Mouse (Mus musculus): ENCODE measurements around the gene Gm21973.

The Gm21973 gene

DNA sequence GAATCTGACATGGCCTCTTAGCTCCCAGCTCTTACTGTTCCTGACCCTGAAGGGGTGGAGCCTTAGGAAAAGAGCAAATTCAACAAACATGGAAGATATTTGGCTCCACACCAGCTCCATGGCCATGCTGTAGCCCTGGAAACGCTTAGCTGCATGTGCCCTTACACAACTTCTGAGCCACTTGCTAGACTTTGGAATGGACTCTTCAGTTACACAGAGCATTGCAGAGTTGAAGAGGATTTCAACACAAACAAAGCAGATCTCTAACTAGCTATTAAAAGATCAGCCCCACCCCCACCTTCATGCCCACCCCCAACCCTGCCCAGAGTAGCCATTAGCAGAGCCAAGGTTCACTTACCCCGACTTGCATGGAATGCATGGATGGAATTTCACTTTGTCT lies 74.6 kb downstream of the Gm21973 start:
- DNase-seq (ENCODE audit: low spot score) = no peak

GRCm38 (mm10) chr15:10400415-10400814 lies 75.2 kb downstream of the Gm21973 start:
- peak; percentile 51 for DNase-seq (ENCODE audit: low spot score)

GRCm38 (mm10) chr15:10409842-10410241 lies 84.7 kb downstream of the Gm21973 start:
- no peak for DNase-seq (ENCODE audit: low spot score)

DNA sequence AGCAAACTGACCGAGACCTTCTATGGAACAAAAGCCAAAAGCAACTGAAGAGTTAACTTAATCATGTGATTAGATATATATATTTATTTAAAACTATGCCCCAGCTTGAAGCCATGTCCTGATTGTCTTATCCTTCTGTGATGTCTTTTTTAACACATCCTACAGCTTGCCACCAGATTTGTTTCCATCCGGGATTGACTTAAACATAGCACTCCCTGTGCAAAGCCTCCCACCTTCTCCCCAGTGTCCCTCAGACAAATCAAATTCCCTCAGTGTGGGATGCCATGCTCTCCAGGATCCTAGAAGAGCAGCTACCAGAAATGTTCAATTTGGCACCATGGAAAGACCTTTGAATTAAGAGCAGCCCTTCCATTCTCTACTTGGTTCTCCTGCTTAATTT lies 85.7 kb downstream of the Gm21973 start:
- no peak for DNase-seq (ENCODE audit: low spot score)

DNA sequence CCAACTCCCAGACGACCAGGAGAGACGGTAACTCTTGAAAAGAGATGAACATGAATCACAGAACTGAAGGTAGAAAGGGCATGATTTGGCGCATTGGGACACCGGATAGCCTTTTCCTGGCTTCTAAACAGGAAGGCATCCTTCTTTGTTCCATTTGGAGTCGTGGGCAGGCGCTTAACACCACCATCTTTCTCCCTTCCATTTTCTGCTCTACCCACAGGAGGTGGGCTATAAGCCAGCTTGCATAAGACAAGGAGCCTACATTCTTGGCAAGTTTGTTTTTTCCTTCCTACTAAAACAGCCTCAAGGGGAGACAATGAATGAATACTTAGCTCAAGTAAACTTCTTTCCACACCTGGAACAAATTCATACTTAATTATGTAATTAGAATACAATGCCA lies 88.5 kb downstream of the Gm21973 start:
- no peak for DNase-seq (ENCODE audit: low spot score)

DNA sequence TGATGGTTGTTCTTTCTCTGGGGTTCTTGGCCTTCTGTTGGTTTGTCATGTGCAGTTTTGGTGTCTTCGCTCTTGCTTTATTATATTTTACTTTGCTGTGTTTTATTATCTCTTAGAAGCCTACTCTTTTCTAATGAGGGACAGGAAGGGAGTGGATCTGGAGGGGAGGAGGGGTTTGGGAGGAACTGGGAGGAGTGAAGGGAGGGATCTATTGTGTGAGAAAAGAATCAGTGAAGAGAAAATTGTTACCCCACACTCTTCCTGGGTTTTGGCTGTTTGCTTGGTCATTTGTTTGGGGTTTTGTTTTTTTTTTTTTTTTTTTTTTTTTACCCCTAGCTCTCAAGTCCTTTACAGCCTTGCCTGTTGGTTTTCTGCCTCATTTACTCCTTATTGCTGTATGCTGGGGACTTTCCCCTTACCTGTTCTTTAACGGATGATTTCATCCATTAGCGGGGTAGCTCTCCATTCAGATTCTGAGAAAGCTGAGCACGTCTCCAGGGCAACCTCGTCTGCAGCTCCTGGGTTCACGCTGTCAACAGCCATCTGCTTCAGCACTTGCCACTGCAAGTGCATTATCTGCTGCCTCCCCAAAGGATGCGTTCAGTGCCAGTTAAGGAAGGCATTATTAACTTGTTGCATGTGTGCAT lies 96.1 kb downstream of the Gm21973 start:
- DNase-seq (ENCODE audit: low spot score) = peak; percentile 58

GRCm38 (mm10) chr15:10421785-10422144 lies 96.6 kb downstream of the Gm21973 start:
- no peak for DNase-seq (ENCODE audit: low spot score)
